Mouse (Mus musculus) MEL (cell line): Measurements from ENCODE around the gene Vmn1r85.

Experiments used
- CTCF ChIP-seq, 3 experiments: IDR thresholded peaks in 2 of 3; conservative IDR thresholded peaks in 1 of 3; 2 replicates each; pipeline ENCODE4 v1.5.1; 2011 to 2012; ENCODE audit warnings: low read length in 3 of 3, low read depth in 2 of 3, mild to moderate bottlenecking in 2 of 3, improper control_type of control experiment in 1 of 3, inconsistent platforms in 1 of 3, mixed read lengths in 1 of 3, moderate library complexity in 1 of 3; ENCODE audit not compliant: control insufficient read depth in 1 of 3, insufficient read depth in 1 of 3, poor library complexity in 1 of 3, severe bottlenecking in 1 of 3
- EP300 ChIP-seq, 2 experiments: IDR thresholded peaks; 2 replicates each; pipeline ENCODE4 v1.6.1; 2011; ENCODE audit warnings: improper control_type of control experiment in 2 of 2, low read length in 2 of 2, low read depth in 1 of 2, mild to moderate bottlenecking in 1 of 2
- SMC3 ChIP-seq: IDR thresholded peaks from 2 replicates; pipeline ENCODE4 v1.6.1; 2011; ENCODE audit warnings: low read depth, low read length, improper control_type of control experiment
- ZMIZ1 ChIP-seq: IDR thresholded peaks from 2 replicates; pipeline ENCODE4 v1.6.1; 2012; ENCODE audit warnings: low read depth, mild to moderate bottlenecking, inconsistent platforms, low read length, improper control_type of control experiment, moderate library complexity

- TF ChIP-seq ZMIZ1 (no peak), SMC3 (no peak), EP300 (IDR thresholded peaks at IDR 0.05; ENCODE audit: low read depth in 1 of 2, low read length in 2 of 2) (no peak), CTCF (IDR thresholded peaks at IDR 0.05 in 2 of 3, conservative IDR thresholded peaks at IDR 0.05 in 1 of 3; ENCODE audit: control insufficient read depth in 1 of 3, insufficient read depth in 1 of 3, low read depth in 2 of 3, low read length in 3 of 3, poor library complexity in 1 of 3, severe bottlenecking in 1 of 3) (no peak)
These were observed 42.4 kb upstream of the Vmn1r85 start for GRCm38 (mm10) chr7:13137340-13137739.
